Mouse (Mus musculus): ENCODE results near the gene Cdh26. TPM values are rescaled to one million over a fixed set of nuclear protein-coding genes. Genes with fewer than 3 reads are reported as not detected.

Gene Cdh26
- total and polyA plus RNA-seq, 3 experiments: not detected

DNA sequence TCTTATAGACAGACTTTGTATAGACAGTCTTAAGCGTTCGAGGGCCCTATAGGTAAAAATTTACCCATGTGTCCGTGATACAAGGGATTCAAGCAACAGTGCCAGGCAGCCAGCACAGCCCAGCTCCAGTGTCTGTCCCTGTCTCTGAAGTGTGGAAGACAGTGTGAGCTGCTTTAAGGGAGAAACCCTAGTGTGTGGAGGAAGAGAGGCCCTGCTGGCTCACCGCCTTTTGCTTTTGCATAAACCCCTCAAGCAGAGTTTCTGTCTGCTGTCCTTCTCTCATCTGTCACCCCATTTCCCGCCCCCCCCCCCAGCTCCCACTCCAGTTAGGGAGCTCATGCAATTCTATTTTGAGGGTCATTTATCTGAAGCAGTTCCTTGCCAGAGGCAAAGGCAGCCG is 8.7 kb upstream of the Cdh26 start:
- H3K79me2 ChIP-seq (ENCODE audit: control insufficient read depth, insufficient read depth, low read length, poor library complexity): no peaks in the 10 kb centered on the region
- no peaks in the 10 kb centered on the region for H3K4me1 ChIP-seq (ENCODE audit: control insufficient read depth in 1 of 2, insufficient read depth in 2 of 2, low read length in 2 of 2)
- H3K4me3 ChIP-seq (ENCODE audit: control insufficient read depth in 1 of 2, insufficient read depth in 1 of 2, low read depth in 2 of 2, low read length in 2 of 2): no peak overlapping the region
- no peaks in the 10 kb centered on the region for H3K36me3 ChIP-seq (ENCODE audit: control insufficient read depth in 1 of 2, insufficient read depth in 2 of 2, low read length in 2 of 2)
- no peaks in the 10 kb centered on the region for H3K27me3 ChIP-seq (ENCODE audit: control insufficient read depth in 1 of 2, insufficient read depth in 2 of 2, low read length in 2 of 2)
- no peak for DNase-seq (ENCODE audit: low read depth, low spot score)
- no peak overlapping the region for H3K27ac ChIP-seq (ENCODE audit: control insufficient read depth, low read depth, low read length)
- H3K9me3 ChIP-seq (replicated peaks; ENCODE audit: insufficient read depth, low read length): no peaks in the 10 kb centered on the region
- TF ChIP-seq HCFC1 (IDR thresholded peaks at IDR 0.05; ENCODE audit: low read depth, low read length) (no peak), TCF12 (IDR thresholded peaks at IDR 0.05; ENCODE audit: low read depth, low read length) (no peak), RCOR1 (IDR thresholded peaks at IDR 0.05; ENCODE audit: low read depth, low read length) (no peak), KAT2A (conservative IDR thresholded peaks at IDR 0.05; ENCODE audit: low read depth, low read length) (no peak)
- no peak overlapping the region for H3K9ac ChIP-seq (ENCODE audit: control insufficient read depth, low read depth, low read length, poor library complexity, severe bottlenecking)

DNA sequence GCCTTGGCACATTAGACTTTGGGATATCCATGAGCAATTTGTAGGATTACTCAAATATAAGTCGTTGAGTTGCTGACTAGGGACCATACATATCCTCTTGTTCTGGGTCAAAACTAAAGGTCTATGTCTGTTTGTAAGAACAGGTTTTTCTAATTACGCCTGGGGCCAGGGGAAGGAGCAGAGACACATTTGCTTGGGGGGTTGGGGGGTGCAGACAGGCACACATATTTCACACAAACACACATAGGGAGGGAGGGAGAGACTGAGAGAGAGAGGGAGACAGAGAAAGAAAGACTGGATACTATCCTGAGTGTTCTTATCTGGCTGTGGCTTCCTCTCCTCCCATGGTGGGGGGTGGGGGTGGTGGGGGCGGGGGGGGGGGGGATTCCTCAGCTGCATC is 8.1 kb upstream of the Cdh26 start:
- no peak overlapping the region for H3K4me3 ChIP-seq (ENCODE audit: control insufficient read depth in 1 of 2, insufficient read depth in 1 of 2, low read depth in 2 of 2, low read length in 2 of 2)
- no peak overlapping the region for H3K27ac ChIP-seq (ENCODE audit: control insufficient read depth, low read depth, low read length)
- H3K27me3 ChIP-seq (ENCODE audit: control insufficient read depth in 1 of 2, insufficient read depth in 2 of 2, low read length in 2 of 2): no peaks in the 10 kb centered on the region
- no peaks in the 10 kb centered on the region for H3K9me3 ChIP-seq (replicated peaks; ENCODE audit: insufficient read depth, low read length)
- DNase-seq (ENCODE audit: low read depth, low spot score): no peak
- H3K36me3 ChIP-seq (ENCODE audit: control insufficient read depth in 1 of 2, insufficient read depth in 2 of 2, low read length in 2 of 2): no peaks in the 10 kb centered on the region
- H3K79me2 ChIP-seq (ENCODE audit: control insufficient read depth, insufficient read depth, low read length, poor library complexity): no peaks in the 10 kb centered on the region
- TF ChIP-seq ETS1 (IDR thresholded peaks at IDR 0.05; ENCODE audit: low read depth, low read length) (no peak), TBP (IDR thresholded peaks at IDR 0.05; ENCODE audit: low read depth, low read length) (no peak), UBTF (IDR thresholded peaks at IDR 0.05; ENCODE audit: borderline replicate concordance, insufficient read depth, low read depth, low read length) (no peak), ELF1 (IDR thresholded peaks at IDR 0.05; ENCODE audit: low read depth, low read length) (no peak), RAD21 (IDR thresholded peaks at IDR 0.05; ENCODE audit: low read depth, low read length) (no peak), MEF2A (IDR thresholded peaks at IDR 0.05; ENCODE audit: extremely low read depth, insufficient replicate concordance, low read depth, low read length, poor library complexity, severe bottlenecking) (no peak), GABPA (IDR thresholded peaks at IDR 0.05; ENCODE audit: low read depth, low read length) (no peak), EP300 (IDR thresholded peaks at IDR 0.05; ENCODE audit: low read depth in 1 of 2, low read length in 2 of 2) (no peak), KAT2A (conservative IDR thresholded peaks at IDR 0.05; ENCODE audit: low read depth, low read length) (no peak), ZKSCAN1 (IDR thresholded peaks at IDR 0.05; ENCODE audit: low read depth, low read length) (no peak)
- no peak overlapping the region for H3K9ac ChIP-seq (ENCODE audit: control insufficient read depth, low read depth, low read length, poor library complexity, severe bottlenecking)
- H3K4me1 ChIP-seq (ENCODE audit: control insufficient read depth in 1 of 2, insufficient read depth in 2 of 2, low read length in 2 of 2): no peaks in the 10 kb centered on the region

DNA sequence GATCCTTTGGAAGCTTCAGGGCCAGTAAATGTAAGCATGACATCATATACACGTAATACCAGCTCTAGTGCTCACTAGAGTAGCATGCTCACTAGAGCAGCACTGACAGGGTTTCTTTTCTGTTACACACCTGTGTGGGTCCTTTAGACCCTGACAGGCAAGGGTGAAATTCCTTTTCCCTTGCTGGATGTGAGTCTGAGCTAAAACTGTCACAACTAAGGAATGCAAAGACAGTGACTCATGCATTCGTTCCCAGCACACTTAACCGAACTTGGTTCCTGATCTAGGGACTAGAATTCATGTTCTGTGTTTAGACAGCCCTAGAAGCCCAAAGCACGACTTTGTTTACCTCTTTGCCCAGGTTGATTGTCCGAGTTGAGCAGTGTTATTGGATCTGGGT is 7.1 kb upstream of the Cdh26 start:
- Histone ChIP-seq H3K4me1 (ENCODE audit: control insufficient read depth in 1 of 2, insufficient read depth in 2 of 2, low read length in 2 of 2) (no peaks in the 10 kb centered on the region), H3K9me3 (replicated peaks; ENCODE audit: insufficient read depth, low read length) (no peaks in the 10 kb centered on the region), H3K9ac (ENCODE audit: control insufficient read depth, low read depth, low read length, poor library complexity, severe bottlenecking) (no peak overlapping the region), H3K27ac (ENCODE audit: control insufficient read depth, low read depth, low read length) (no peak overlapping the region), H3K27me3 (ENCODE audit: control insufficient read depth in 1 of 2, insufficient read depth in 2 of 2, low read length in 2 of 2) (no peaks in the 10 kb centered on the region), H3K79me2 (ENCODE audit: control insufficient read depth, insufficient read depth, low read length, poor library complexity) (no peaks in the 10 kb centered on the region), H3K36me3 (ENCODE audit: control insufficient read depth in 1 of 2, insufficient read depth in 2 of 2, low read length in 2 of 2) (no peaks in the 10 kb centered on the region), H3K4me3 (ENCODE audit: control insufficient read depth in 1 of 2, insufficient read depth in 1 of 2, low read depth in 2 of 2, low read length in 2 of 2) (no peak overlapping the region)
- TF ChIP-seq NRF1 (IDR thresholded peaks at IDR 0.05; ENCODE audit: insufficient read depth, low read depth, low read length, poor library complexity, severe bottlenecking) (no peak), TAL1 (IDR thresholded peaks at IDR 0.05; ENCODE audit: low read length) (no peak), MAFK (IDR thresholded peaks at IDR 0.05; ENCODE audit: borderline replicate concordance, low read depth, low read length) (no peak), MXI1 (IDR thresholded peaks at IDR 0.05; ENCODE audit: low read depth, low read length) (no peak), MYC (IDR thresholded peaks at IDR 0.05; ENCODE audit: low read depth, low read length) (no peak), CHD2 (IDR thresholded peaks at IDR 0.05; ENCODE audit: low read length) (no peak), HCFC1 (IDR thresholded peaks at IDR 0.05; ENCODE audit: low read depth, low read length) (no peak)
- DNase-seq (ENCODE audit: low read depth, low spot score): no peak

All from MEL (cell line).